Mouse (Mus musculus): ENCODE results near the gene Sec24a.

Gene Sec24a

GRCm38 (mm10) chr11:51652889-51653418 is 110.5 kb downstream of the Sec24a start:
- Histone ChIP-seq H3K4me3 (replicated peaks; ENCODE audit: low read length) (peak overlapping the region; percentile 72), H3K4me1 (replicated peaks; ENCODE audit: low read depth, low read length) (peaks cover 82% of the 10 kb centered on the region), H3K9me3 (ENCODE audit: low read length) (no peaks in the 10 kb centered on the region), H3K36me3 (ENCODE audit: insufficient read depth, low read length) (peaks cover 73% of the 10 kb centered on the region), H3K27me3 (ENCODE audit: insufficient read depth, low read length) (no peaks in the 10 kb centered on the region)
- TF ChIP-seq POU5F1 (IDR thresholded peaks at IDR 0.05; ENCODE audit: borderline replicate concordance, low read length) = no peak
- no peak for TF ChIP-seq CTCF (conservative IDR thresholded peaks at IDR 0.05; ENCODE audit: low read length)
- no peak for TF ChIP-seq NANOG (IDR thresholded peaks at IDR 0.05; ENCODE audit: borderline replicate concordance, low read length)

GRCm38 (mm10) chr11:51650691-51651515 is 112.5 kb downstream of the Sec24a start, which contains the start of the genes N4bp3 and D930048N14Rik:
Gene N4bp3, minus strand, starts transcription at chr11:51650842.
Gene D930048N14Rik, plus strand, starts transcription at chr11:51650954.
- peaks cover 71% of the 10 kb centered on the region for H3K36me3 ChIP-seq (ENCODE audit: insufficient read depth, low read length)
- H3K4me3 ChIP-seq (replicated peaks; ENCODE audit: low read length) = peak within 1 kb of the TSS; percentile 97
- H3K4me1 ChIP-seq (replicated peaks; ENCODE audit: low read depth, low read length) = peaks cover 82% of the 10 kb centered on the region
- no peaks in the 10 kb centered on the region for H3K27me3 ChIP-seq (ENCODE audit: insufficient read depth, low read length)
- no peaks in the 10 kb centered on the region for H3K9me3 ChIP-seq (ENCODE audit: low read length)
- TF ChIP-seq NANOG (IDR thresholded peaks at IDR 0.05; ENCODE audit: borderline replicate concordance, low read length) (no peak), POU5F1 (IDR thresholded peaks at IDR 0.05; ENCODE audit: borderline replicate concordance, low read length) (no peak)

- Histone ChIP-seq H3K36me3 (ENCODE audit: insufficient read depth, low read length) (peaks cover 71% of the 10 kb centered on the region), H3K27me3 (ENCODE audit: insufficient read depth, low read length) (no peaks in the 10 kb centered on the region), H3K9me3 (ENCODE audit: low read length) (no peaks in the 10 kb centered on the region), H3K4me1 (replicated peaks; ENCODE audit: low read depth, low read length) (peaks cover 83% of the 10 kb centered on the region), H3K4me3 (replicated peaks; ENCODE audit: low read length) (peak overlapping the region; percentile 97)
- TF ChIP-seq NANOG (IDR thresholded peaks at IDR 0.05; ENCODE audit: borderline replicate concordance, low read length) = no peak
- TF ChIP-seq CTCF (conservative IDR thresholded peaks at IDR 0.05; ENCODE audit: low read length) = no peak
- TF ChIP-seq POU5F1 (IDR thresholded peaks at IDR 0.05; ENCODE audit: borderline replicate concordance, low read length) = no peak
These were observed 113.2 kb downstream of the Sec24a start for GRCm38 (mm10) chr11:51650261-51650660.

GRCm38 (mm10) chr11:51649889-51650199 is 113.6 kb downstream of the Sec24a start:
- no peaks in the 10 kb centered on the region for H3K27me3 ChIP-seq (ENCODE audit: insufficient read depth, low read length)
- TF ChIP-seq CTCF (conservative IDR thresholded peaks at IDR 0.05; ENCODE audit: low read length) (no peak), NANOG (IDR thresholded peaks at IDR 0.05; ENCODE audit: borderline replicate concordance, low read length) (no peak), POU5F1 (IDR thresholded peaks at IDR 0.05; ENCODE audit: borderline replicate concordance, low read length) (no peak)
- H3K4me3 ChIP-seq (replicated peaks; ENCODE audit: low read length) = peak overlapping the region; percentile 97
- H3K36me3 ChIP-seq (ENCODE audit: insufficient read depth, low read length) = peaks cover 71% of the 10 kb centered on the region
- no peaks in the 10 kb centered on the region for H3K9me3 ChIP-seq (ENCODE audit: low read length)
- peaks cover 83% of the 10 kb centered on the region for H3K4me1 ChIP-seq (replicated peaks; ENCODE audit: low read depth, low read length)

- no peaks in the 10 kb centered on the region for H3K27me3 ChIP-seq (ENCODE audit: insufficient read depth, low read length)
These were observed 114.1 kb downstream of the Sec24a start for GRCm38 (mm10) chr11:51649111-51649888.

GRCm38 (mm10) chr11:51648566-51648965 is 114.9 kb downstream of the Sec24a start:
- no peak for TF ChIP-seq POU5F1 (IDR thresholded peaks at IDR 0.05; ENCODE audit: borderline replicate concordance, low read length)
- TF ChIP-seq CTCF (conservative IDR thresholded peaks at IDR 0.05; ENCODE audit: low read length) = no peak
- TF ChIP-seq NANOG (IDR thresholded peaks at IDR 0.05; ENCODE audit: borderline replicate concordance, low read length) = no peak
- Histone ChIP-seq H3K4me1 (replicated peaks; ENCODE audit: low read depth, low read length) (peaks cover 84% of the 10 kb centered on the region), H3K36me3 (ENCODE audit: insufficient read depth, low read length) (peaks cover 71% of the 10 kb centered on the region), H3K27me3 (ENCODE audit: insufficient read depth, low read length) (no peaks in the 10 kb centered on the region), H3K4me3 (replicated peaks; ENCODE audit: low read length) (peak overlapping the region; percentile 97), H3K9me3 (ENCODE audit: low read length) (no peaks in the 10 kb centered on the region)

More at GRCm38 (mm10) chr11:51649111-51649888, 114.1 kb downstream of the Sec24a start:
- Histone ChIP-seq H3K36me3 (ENCODE audit: insufficient read depth, low read length) (peaks cover 71% of the 10 kb centered on the region), H3K9me3 (ENCODE audit: low read length) (no peaks in the 10 kb centered on the region), H3K4me3 (replicated peaks; ENCODE audit: low read length) (peak overlapping the region; percentile 97), H3K4me1 (replicated peaks; ENCODE audit: low read depth, low read length) (peaks cover 83% of the 10 kb centered on the region)
- TF ChIP-seq POU5F1 (IDR thresholded peaks at IDR 0.05; ENCODE audit: borderline replicate concordance, low read length) (no peak), CTCF (conservative IDR thresholded peaks at IDR 0.05; ENCODE audit: low read length) (no peak), NANOG (IDR thresholded peaks at IDR 0.05; ENCODE audit: borderline replicate concordance, low read length) (no peak)

- peak overlapping the region; percentile 97 for H3K4me3 ChIP-seq (replicated peaks; ENCODE audit: low read length)
- no peak for TF ChIP-seq NANOG (IDR thresholded peaks at IDR 0.05; ENCODE audit: borderline replicate concordance, low read length)
- TF ChIP-seq CTCF (conservative IDR thresholded peaks at IDR 0.05; ENCODE audit: low read length) = no peak
- no peak for TF ChIP-seq POU5F1 (IDR thresholded peaks at IDR 0.05; ENCODE audit: borderline replicate concordance, low read length)
- H3K27me3 ChIP-seq (ENCODE audit: insufficient read depth, low read length) = no peaks in the 10 kb centered on the region
- H3K9me3 ChIP-seq (ENCODE audit: low read length) = no peaks in the 10 kb centered on the region
- H3K36me3 ChIP-seq (ENCODE audit: insufficient read depth, low read length) = peaks cover 71% of the 10 kb centered on the region
- H3K4me1 ChIP-seq (replicated peaks; ENCODE audit: low read depth, low read length) = peaks cover 84% of the 10 kb centered on the region
These were observed 116.4 kb downstream of the Sec24a start for GRCm38 (mm10) chr11:51646751-51647667.

Measured in E14TG2a.4 (cell line).